Mouse (Mus musculus) embryonic fibroblast, embryonic 13.5 days (primary cell): ENCODE results near the gene Dpp6.

ENCODE experiments used
- CTCF ChIP-seq: IDR thresholded peaks from 2 replicates; pipeline ENCODE4 v1.5.1; 2011; ENCODE audit warnings: mild to moderate bottlenecking, control low read depth, low read length, moderate library complexity, borderline replicate concordance; ENCODE audit not compliant: insufficient read depth
- POLR2A ChIP-seq: IDR thresholded peaks from 2 replicates; pipeline ENCODE4 v1.6.1; 2011; ENCODE audit warnings: low read depth, mild to moderate bottlenecking, control low read depth, low read length, moderate library complexity

DNA sequence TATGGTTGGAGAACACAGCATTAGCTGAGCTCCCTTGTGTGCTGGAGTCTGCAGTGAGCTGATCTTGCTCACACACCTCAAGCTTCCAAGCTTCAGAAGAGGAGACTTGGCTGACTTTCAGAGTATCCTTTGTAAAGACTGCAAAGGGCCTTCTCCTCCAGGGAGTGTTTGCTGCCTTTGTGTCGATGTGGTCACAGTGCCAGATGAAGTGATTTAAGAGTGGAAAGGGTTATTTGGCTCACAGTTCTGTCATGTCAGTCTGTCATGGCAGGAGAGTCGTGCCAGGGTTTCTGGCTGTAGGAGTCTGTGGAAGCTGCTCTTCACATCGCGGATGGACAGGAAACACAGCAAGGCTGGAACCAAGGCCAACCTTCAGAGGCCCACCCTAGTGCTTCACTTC, 899.0 kb downstream of the Dpp6 start:
- TF ChIP-seq POLR2A (no peak), CTCF (no peak)
